Comparison of ENCODE assay signal across 26 mouse cellular contexts in the genomic region with DNA sequence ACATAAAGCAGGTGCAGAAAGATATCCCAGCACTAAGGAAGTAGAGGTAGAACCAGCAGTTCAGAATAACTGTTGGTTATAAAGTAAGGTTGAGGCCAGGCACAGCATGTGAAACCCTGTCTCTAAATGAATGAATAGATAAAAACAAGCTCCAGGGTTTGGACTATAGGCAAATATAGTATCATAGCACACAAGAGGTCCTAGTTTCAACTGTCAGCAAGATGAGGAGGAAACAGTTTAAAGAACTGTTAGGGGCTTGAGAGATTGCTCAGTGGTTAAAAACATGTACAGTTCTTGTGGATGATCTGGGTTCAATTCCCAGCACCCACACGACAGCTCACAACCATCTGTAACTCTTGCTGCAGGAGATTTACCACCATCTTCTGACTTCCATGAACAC.
"Had no signal": no experiment of that assay in that cellular context is flagged by ENCODE, and none has a peak within 500 bp of the region (broad histone marks: within the 10 kb centered on the region; RNA-seq: fewer than 3 reads in every experiment).

No protein-coding gene starts in this region.

- H3K9ac ChIP-seq: heart, embryonic 15.5 days; hindbrain, embryonic 12.5 days; hindbrain, embryonic 14.5 days; intestine, embryonic 15.5 days; limb, embryonic 12.5 days; liver, embryonic 13.5 days; liver, embryonic 15.5 days had no signal

- DNase-seq: gastrocnemius, postnatal 14 days; heart, adult 18-20 months; heart, postnatal 14 days; heart, postnatal 4 days; kidney, adult 18-20 months; kidney, adult 8-10 months; kidney, postnatal 10 days; kidney, postnatal 25 days; kidney, postnatal 4 days; liver; liver, embryonic 13.5 days had no signal

- H3K4me3 ChIP-seq: heart, embryonic 15.5 days; hindbrain, embryonic 10.5 days; hindbrain, embryonic 12.5 days; intestine, embryonic 15.5 days; layer of hippocampus, adult 2 months; left cerebral cortex, adult 2 months; limb, embryonic 10.5 days; limb, embryonic 12.5 days; liver, embryonic 13.5 days; liver, embryonic 15.5 days had no signal

- H3K9me3 ChIP-seq: heart, embryonic 15.5 days; hindbrain, embryonic 12.5 days; intestine, embryonic 15.5 days; limb, embryonic 10.5 days; liver, embryonic 13.5 days; liver, embryonic 15.5 days had no signal

- H3K36me3 ChIP-seq: liver, embryonic 15.5 days had no signal

- H3K27me3 ChIP-seq: heart, embryonic 15.5 days; hindbrain, embryonic 12.5 days; intestine, embryonic 15.5 days; limb, embryonic 12.5 days; liver, embryonic 13.5 days; liver, embryonic 15.5 days had no signal

- H3K4me1 ChIP-seq: limb, embryonic 10.5 days had no signal

- H3K4me2 ChIP-seq: heart, embryonic 11.5 days; hindbrain, embryonic 12.5 days; hindbrain, embryonic 14.5 days; intestine, embryonic 15.5 days; limb, embryonic 12.5 days; liver, embryonic 11.5 days; liver, embryonic 13.5 days; liver, embryonic 15.5 days had no signal

- ATAC-seq: hindbrain, embryonic 16.5 days; inflammation-experienced regulatory T-cells, adult 6 months; intestine, embryonic 15.5 days; intestine, postnatal 0 days had no signal

- H3K27ac ChIP-seq: hindbrain, embryonic 10.5 days; hindbrain, embryonic 12.5 days; hindbrain, embryonic 14.5 days; intestine, embryonic 15.5 days; layer of hippocampus, adult 2 months; left cerebral cortex, adult 2 months; limb, embryonic 10.5 days; limb, embryonic 12.5 days; liver, embryonic 13.5 days; liver, embryonic 15.5 days had no signal
